Mouse (Mus musculus) forebrain, embryonic 14.5 days (tissue): ENCODE data around the gene Tmem50b. TPM values are rescaled to one million over a fixed set of nuclear protein-coding genes. Genes with fewer than 3 reads are reported as not detected.

Experiments
- ATAC-seq: fragments of 200-750 bp; cut with Nextera tagmentation; 2 replicates; pipeline ENCODE4 v1.8.0; 2017; ENCODE audit warnings: mild to moderate bottlenecking, moderate library complexity
- DNase-seq: peaks from one replicate; pipeline ENCODE4 v3.0.0-alpha.2; 2015; ENCODE audit warnings: low spot score
- H3K27ac ChIP-seq: fragments of 300-500 bp; sonication (generic); 2 replicates; pipeline ENCODE4 v1.5.1; 2014; ENCODE audit warnings: low read depth, mild to moderate bottlenecking, control low read depth, low read length, moderate library complexity
- H3K27me3 ChIP-seq: fragments of 300-500 bp; sonication (generic); replicated peaks from 2 replicates; pipeline ENCODE4 v1.6.1; 2014; ENCODE audit warnings: low read length, control low read depth, mixed read lengths; ENCODE audit not compliant: control insufficient read depth, insufficient read depth
- H3K36me3 ChIP-seq: fragments of 300-500 bp; sonication (generic); 2 replicates; pipeline ENCODE4 v1.6.1; 2014; ENCODE audit warnings: low read length, control low read depth; ENCODE audit not compliant: control insufficient read depth, insufficient read depth
- H3K4me1 ChIP-seq: fragments of 300-500 bp; sonication (generic); 2 replicates; pipeline ENCODE4 v1.6.1; 2014; ENCODE audit warnings: antibody characterized with exemption, low read length, control low read depth; ENCODE audit not compliant: control insufficient read depth, insufficient read depth
- H3K4me2 ChIP-seq: fragments of 300-500 bp; sonication (generic); 2 replicates; pipeline ENCODE4 v1.6.1; 2014; ENCODE audit warnings: mild to moderate bottlenecking, control low read depth, low read length
- H3K4me3 ChIP-seq: fragments of 300-500 bp; sonication (generic); 2 replicates; pipeline ENCODE4 v1.5.1; 2014; ENCODE audit warnings: low read depth, low read length, control low read depth
- H3K9ac ChIP-seq: fragments of 300-500 bp; sonication (generic); 2 replicates; pipeline ENCODE4 v1.6.1; 2014; ENCODE audit warnings: mild to moderate bottlenecking, low read length, control low read depth, moderate library complexity
- H3K9me3 ChIP-seq: fragments of 300-500 bp; sonication (generic); replicated peaks from 2 replicates; pipeline ENCODE4 v1.6.1; 2016; ENCODE audit warnings: low read length, control low read depth, mixed read lengths; ENCODE audit not compliant: control insufficient read depth
- WGBS: fragments of 180-500 bp; shearing (Covaris S2); extraction: QIAGEN DNeasy Blood & Tissue Kit; methylation state at CpG from one replicate; pipeline ENCODE4 v1.1.7; 2014; 5-methylcytosine and 5-hydroxymethylcytosine counted together
- polyA plus RNA-seq: library from polyadenylated mRNA; unstranded; fragments of >200 nt; fragmentation: Nextera tagmentation; extraction: Ambion mirVana; gene quantifications from 2 replicates; pipeline ENCODE4 v1.2.1, GENCODE M21; 2014

Gene Tmem50b
- polyA plus RNA-seq, 1 experiment from 2014 or later, result 105 TPM

GRCm38 (mm10) chr16:91632940-91633339 lies 35.3 kb upstream of the Tmem50b start:
- peaks cover 87% of the 10 kb centered on the region for H3K36me3 ChIP-seq
- H3K27ac ChIP-seq, result no peak overlapping the region
- H3K9me3 ChIP-seq, result no peaks in the 10 kb centered on the region
- ATAC-seq, result no peak
- H3K27me3 ChIP-seq, result no peaks in the 10 kb centered on the region
- H3K4me2 ChIP-seq, result no peak overlapping the region
- no peak overlapping the region for H3K9ac ChIP-seq
- no peak for DNase-seq
- 95% methylated on average over 7 of the region's 7 CpGs for WGBS
- no peaks in the 10 kb centered on the region for H3K4me1 ChIP-seq
- no peak overlapping the region for H3K4me3 ChIP-seq

- no peak overlapping the region for H3K4me3 ChIP-seq
- H3K4me2 ChIP-seq, result no peak overlapping the region
- no peak overlapping the region for H3K9ac ChIP-seq
- peaks cover 87% of the 10 kb centered on the region for H3K36me3 ChIP-seq
- H3K27me3 ChIP-seq, result no peaks in the 10 kb centered on the region
- H3K9me3 ChIP-seq, result no peaks in the 10 kb centered on the region
- no peak overlapping the region for H3K27ac ChIP-seq
- WGBS, result 89% methylated on average over 5 of the region's 5 CpGs
- no peaks in the 10 kb centered on the region for H3K4me1 ChIP-seq
- ATAC-seq (no peak), DNase-seq (no peak)
Measured at GRCm38 (mm10) chr16:91632439-91632838, 34.8 kb upstream of the Tmem50b start.

GRCm38 (mm10) chr16:91630584-91630983 lies 33.0 kb upstream of the Tmem50b start:
- H3K4me2 ChIP-seq, result no peak overlapping the region
- no peak overlapping the region for H3K4me3 ChIP-seq
- ATAC-seq, result no peak
- WGBS, result 76% methylated on average over 1 of the region's 1 CpGs
- H3K27me3 ChIP-seq, result no peaks in the 10 kb centered on the region
- DNase-seq, result no peak
- H3K4me1 ChIP-seq, result no peaks in the 10 kb centered on the region
- H3K9me3 ChIP-seq, result no peaks in the 10 kb centered on the region
- no peak overlapping the region for H3K9ac ChIP-seq
- peaks cover 81% of the 10 kb centered on the region for H3K36me3 ChIP-seq
- no peak overlapping the region for H3K27ac ChIP-seq

GRCm38 (mm10) chr16:91629749-91630148 lies 32.1 kb upstream of the Tmem50b start:
- H3K4me2 ChIP-seq, result no peak overlapping the region
- H3K9ac ChIP-seq, result no peak overlapping the region
- H3K27ac ChIP-seq, result no peak overlapping the region
- H3K4me3 ChIP-seq, result no peak overlapping the region
- 95% methylated on average over 4 of the region's 4 CpGs for WGBS
- H3K9me3 ChIP-seq, result no peaks in the 10 kb centered on the region
- DNase-seq, result no peak
- H3K4me1 ChIP-seq, result no peaks in the 10 kb centered on the region
- no peaks in the 10 kb centered on the region for H3K27me3 ChIP-seq
- H3K36me3 ChIP-seq, result peaks cover 82% of the 10 kb centered on the region
- no peak for ATAC-seq

GRCm38 (mm10) chr16:91628673-91629072 lies 31.1 kb upstream of the Tmem50b start:
- no peak overlapping the region for H3K4me2 ChIP-seq

GRCm38 (mm10) chr16:91627831-91628230 lies 30.2 kb upstream of the Tmem50b start:
- Histone ChIP-seq H3K27ac (no peak overlapping the region), H3K4me3 (no peak overlapping the region), H3K9me3 (no peaks in the 10 kb centered on the region), H3K4me1 (no peaks in the 10 kb centered on the region), H3K4me2 (no peak overlapping the region), H3K9ac (no peak overlapping the region), H3K27me3 (no peaks in the 10 kb centered on the region), H3K36me3 (peaks cover 87% of the 10 kb centered on the region)
- DNase-seq (no peak), ATAC-seq (no peak)
- 87% methylated on average over 7 of the region's 7 CpGs for WGBS

More at GRCm38 (mm10) chr16:91628673-91629072, 31.1 kb upstream of the Tmem50b start:
- no peaks in the 10 kb centered on the region for H3K9me3 ChIP-seq
- ATAC-seq (no peak), DNase-seq (no peak)
- H3K4me1 ChIP-seq, result no peaks in the 10 kb centered on the region
- H3K4me3 ChIP-seq, result no peak overlapping the region
- H3K36me3 ChIP-seq, result peaks cover 86% of the 10 kb centered on the region
- H3K27me3 ChIP-seq, result no peaks in the 10 kb centered on the region
- H3K9ac ChIP-seq, result no peak overlapping the region
- 92% methylated on average over 3 of the region's 3 CpGs for WGBS
- H3K27ac ChIP-seq, result no peak overlapping the region

- no peaks in the 10 kb centered on the region for H3K27me3 ChIP-seq
- H3K4me2 ChIP-seq, result no peak overlapping the region
- 0 out of 2 replicates have a peak, but pooled peaks cover 3% of the 10 kb centered on the region for H3K4me1 ChIP-seq
- no peak overlapping the region for H3K27ac ChIP-seq
- no peak overlapping the region for H3K9ac ChIP-seq
- ATAC-seq (no peak), DNase-seq (no peak)
- H3K9me3 ChIP-seq, result no peaks in the 10 kb centered on the region
- WGBS, result 95% methylated on average over 9 of the region's 9 CpGs
- no peak overlapping the region for H3K4me3 ChIP-seq
- peaks cover 72% of the 10 kb centered on the region for H3K36me3 ChIP-seq
Measured at GRCm38 (mm10) chr16:91623074-91623473, 25.5 kb upstream of the Tmem50b start.

- DNase-seq (no peak), ATAC-seq (no peak)
- Histone ChIP-seq H3K4me1 (0 out of 2 replicates have a peak, but pooled peaks cover 4% of the 10 kb centered on the region), H3K9me3 (no peaks in the 10 kb centered on the region), H3K4me3 (no peak overlapping the region), H3K4me2 (no peak overlapping the region), H3K36me3 (peaks cover 56% of the 10 kb centered on the region), H3K27ac (no peak overlapping the region), H3K9ac (no peak overlapping the region), H3K27me3 (no peaks in the 10 kb centered on the region)
- 93% methylated on average over 11 of the region's 11 CpGs for WGBS
Measured at GRCm38 (mm10) chr16:91620991-91621390, 23.4 kb upstream of the Tmem50b start.

- Histone ChIP-seq H3K27me3 (no peaks in the 10 kb centered on the region), H3K27ac (no peak overlapping the region), H3K4me3 (no peak overlapping the region), H3K9ac (no peak overlapping the region), H3K9me3 (no peaks in the 10 kb centered on the region), H3K4me1 (0 out of 2 replicates have a peak, but pooled peaks cover 4% of the 10 kb centered on the region), H3K4me2 (no peak overlapping the region), H3K36me3 (peaks cover 49% of the 10 kb centered on the region)
- ATAC-seq (no peak), DNase-seq (no peak)
- WGBS, result 92% methylated on average over 5 of the region's 5 CpGs
Measured at GRCm38 (mm10) chr16:91620185-91620584, 22.6 kb upstream of the Tmem50b start.
